Mouse (Mus musculus) spleen, adult 2 months (tissue): ENCODE measurements around the gene AW011738.

Experiments used
- CTCF ChIP-seq: fragments of 200-500 bp; IDR thresholded peaks from 2 replicates; pipeline ENCODE4 v1.5.1; 2011; ENCODE audit warnings: mild to moderate bottlenecking, inconsistent platforms; ENCODE audit not compliant: insufficient read depth, insufficient read length, insufficient replicate concordance; ENCODE audit errors: extremely low read depth
- POLR2A ChIP-seq: fragments of 200-500 bp; IDR thresholded peaks from 2 replicates; pipeline ENCODE4 v1.6.1; 2011; ENCODE audit warnings: low read depth, low read length, inconsistent platforms

- no peak for TF ChIP-seq CTCF
- no peak for TF ChIP-seq POLR2A
These were observed 5.8 kb upstream of the AW011738 start, which contains the start of gene Agrn for GRCm38 (mm10) chr4:156197131-156197828.
